Mouse (Mus musculus): ENCODE results near the gene 4930435E12Rik. TPM values are rescaled to one million over a fixed set of nuclear protein-coding genes. Genes with fewer than 3 reads are reported as not detected.

The 4930435E12Rik gene
- total RNA-seq, 1 experiment from 2014 or later: not detected

DNA sequence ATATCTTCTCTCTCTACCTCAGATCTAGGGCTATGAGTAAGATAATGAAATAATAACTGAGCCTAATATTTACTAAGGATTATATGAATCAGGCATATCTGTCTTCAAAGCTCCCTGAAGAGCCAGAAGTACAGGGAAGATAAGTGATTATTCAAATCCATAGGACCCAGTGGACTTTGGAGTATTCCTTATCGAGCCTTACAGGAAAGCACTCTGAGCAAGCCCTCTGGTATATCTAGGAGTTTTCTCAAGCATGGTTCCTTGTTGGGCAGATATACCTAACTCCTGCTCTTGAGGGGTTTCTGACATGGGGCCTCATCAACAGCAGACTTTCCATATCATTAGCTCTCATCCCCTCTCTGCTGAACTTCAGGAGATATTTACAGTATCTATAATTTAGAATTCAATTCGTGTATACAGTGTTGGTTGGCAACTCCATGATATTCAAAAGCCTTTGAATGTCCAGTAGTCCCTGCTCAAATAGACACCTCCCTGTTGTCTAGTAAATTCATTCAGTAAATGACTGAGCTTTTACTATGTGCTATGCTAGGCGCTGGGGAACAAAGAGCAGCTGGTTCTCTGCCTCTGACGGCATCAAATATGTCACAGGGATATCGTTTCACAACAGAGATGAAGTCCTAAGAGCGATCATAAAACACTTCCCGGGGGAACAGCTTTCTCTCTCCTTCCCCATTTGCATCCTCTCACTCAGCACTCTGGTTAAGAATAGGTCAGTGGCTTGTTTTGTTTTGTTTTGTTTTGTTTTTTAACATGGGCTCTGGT is 53.4 kb downstream of the 4930435E12Rik start:
- ATAC-seq (ENCODE audit: extremely low read depth, insufficient number of reproducible peaks, low FRiP score, poor library complexity, severe bottlenecking): no peak

DNA sequence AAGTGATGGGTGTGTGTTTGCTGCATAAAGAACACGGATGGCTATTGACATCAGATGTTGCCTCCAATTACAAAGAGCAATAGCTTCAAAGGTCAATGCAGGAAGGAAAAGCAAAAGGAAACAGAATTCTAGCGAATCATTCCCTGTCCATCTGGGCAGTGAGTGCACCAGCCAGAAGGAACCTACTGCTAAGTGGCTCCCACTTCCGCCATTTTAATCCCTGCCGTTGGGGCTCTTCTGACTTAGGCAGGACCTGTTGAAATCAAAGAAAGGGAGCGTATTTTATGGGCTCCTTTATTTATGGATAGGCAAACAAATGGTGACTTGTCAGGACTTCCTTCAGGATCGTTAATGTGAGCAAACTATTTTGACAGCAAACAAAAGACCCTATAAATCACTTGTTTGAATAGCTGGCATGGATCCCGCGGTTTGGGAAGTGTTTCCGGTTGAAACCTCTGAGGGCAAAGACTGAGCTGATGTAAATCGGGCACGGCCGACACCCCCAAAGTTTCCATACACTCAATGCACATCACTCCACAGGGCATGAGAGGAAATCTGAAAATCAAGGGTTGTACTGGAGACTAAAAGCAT is 55.5 kb downstream of the 4930435E12Rik start:
- no peak for ATAC-seq (ENCODE audit: extremely low read depth, insufficient number of reproducible peaks, low FRiP score, poor library complexity, severe bottlenecking)

DNA sequence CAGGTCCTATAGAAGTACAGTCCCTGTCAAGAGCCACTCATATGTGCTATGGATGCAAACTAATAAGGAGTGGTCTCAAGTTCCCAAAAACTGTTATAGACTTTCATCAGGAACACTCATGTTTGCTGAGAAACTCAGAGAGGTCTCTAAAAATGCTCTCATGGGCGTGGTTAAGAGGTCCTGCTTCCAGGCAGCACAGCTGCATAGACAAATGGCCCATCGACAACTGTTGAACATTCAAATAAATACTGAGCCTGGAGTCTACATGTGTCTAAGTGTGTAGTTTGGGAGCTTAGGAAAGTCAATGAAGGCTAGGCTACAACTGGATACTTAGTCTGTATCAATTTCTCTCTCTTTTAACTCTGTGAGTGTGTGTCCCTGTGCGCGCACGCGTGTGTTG is 57.4 kb downstream of the 4930435E12Rik start:
- ATAC-seq (ENCODE audit: extremely low read depth, insufficient number of reproducible peaks, low FRiP score, poor library complexity, severe bottlenecking): no peak

DNA sequence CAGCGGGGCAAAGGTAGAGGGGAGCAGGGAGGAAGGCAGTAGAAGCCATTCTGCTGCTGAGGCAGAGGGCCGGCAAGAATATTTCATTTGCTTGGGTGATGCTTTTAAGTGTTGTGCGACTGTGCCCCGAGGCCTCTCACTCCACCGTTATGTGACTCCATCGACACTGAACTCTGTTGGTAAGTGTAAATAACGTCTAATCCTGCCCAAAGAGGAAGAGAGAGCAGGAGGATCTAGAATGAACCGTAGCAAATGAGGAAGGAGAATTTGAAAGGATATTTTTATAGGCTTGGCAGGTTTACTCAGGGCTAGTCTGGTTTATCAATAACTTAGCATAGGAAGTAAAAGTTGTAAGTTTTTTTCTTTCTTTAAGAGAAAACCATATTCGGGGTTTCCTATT is 59.0 kb downstream of the 4930435E12Rik start:
- no peak for ATAC-seq (ENCODE audit: extremely low read depth, insufficient number of reproducible peaks, low FRiP score, poor library complexity, severe bottlenecking)

DNA sequence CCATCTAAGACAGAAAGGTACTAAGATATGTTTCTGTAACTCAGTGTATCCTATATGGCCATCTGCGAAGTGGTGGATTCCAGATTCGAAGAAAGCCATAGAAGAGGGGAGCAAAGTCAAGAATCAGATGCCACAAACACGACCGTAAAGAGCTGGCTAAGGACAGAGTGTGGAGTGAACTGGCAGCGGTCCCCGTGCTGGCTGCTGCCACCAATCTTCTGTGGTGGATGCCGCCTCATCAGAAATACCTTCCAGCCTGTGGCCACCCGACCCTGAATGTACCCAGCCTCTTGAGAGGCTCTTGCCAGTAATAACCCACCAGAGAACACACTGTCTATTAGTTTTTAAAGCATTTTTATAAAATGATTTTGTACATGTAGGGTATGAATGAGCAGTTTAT is 60.2 kb downstream of the 4930435E12Rik start:
- no peak for ATAC-seq (ENCODE audit: extremely low read depth, insufficient number of reproducible peaks, low FRiP score, poor library complexity, severe bottlenecking)

DNA sequence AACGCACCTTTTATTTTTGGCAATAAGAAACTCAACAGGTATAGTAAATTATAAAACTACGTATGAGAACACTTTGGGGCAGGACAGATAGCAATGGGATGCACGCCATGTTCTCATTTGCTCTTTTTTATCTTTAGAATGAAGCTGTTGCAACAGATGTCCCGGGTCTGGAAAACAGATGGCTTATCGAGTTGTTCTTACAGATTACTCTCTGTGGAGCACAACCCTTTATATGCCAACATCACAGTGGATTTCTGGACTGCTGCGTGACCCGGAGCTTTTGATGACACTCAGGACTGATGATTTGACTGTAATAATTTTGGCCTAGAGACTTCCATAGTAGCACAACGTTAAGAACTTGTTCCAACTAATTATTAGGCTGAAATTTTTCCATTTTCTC is 60.8 kb downstream of the 4930435E12Rik start:
- no peak for ATAC-seq (ENCODE audit: extremely low read depth, insufficient number of reproducible peaks, low FRiP score, poor library complexity, severe bottlenecking)

DNA sequence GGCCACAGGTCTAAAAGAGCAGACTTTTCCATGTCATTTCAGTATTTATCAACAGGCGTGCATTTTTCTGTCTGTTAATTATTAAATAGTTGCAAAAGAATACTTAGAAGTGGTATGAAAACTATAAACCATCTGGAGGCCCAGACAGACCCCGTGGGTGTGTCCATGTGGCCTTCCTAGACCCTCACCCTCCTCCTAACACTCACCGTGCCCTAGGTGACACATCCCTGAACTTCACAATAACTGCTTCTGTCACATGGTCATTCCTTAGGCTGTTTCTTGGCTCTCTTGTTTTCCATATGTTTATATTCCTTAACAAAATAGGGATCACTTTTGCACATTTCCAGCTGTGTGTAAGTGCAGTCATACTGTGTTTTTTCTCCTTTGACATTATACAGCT is 61.9 kb downstream of the 4930435E12Rik start:
- ATAC-seq (ENCODE audit: extremely low read depth, insufficient number of reproducible peaks, low FRiP score, poor library complexity, severe bottlenecking): no peak

DNA sequence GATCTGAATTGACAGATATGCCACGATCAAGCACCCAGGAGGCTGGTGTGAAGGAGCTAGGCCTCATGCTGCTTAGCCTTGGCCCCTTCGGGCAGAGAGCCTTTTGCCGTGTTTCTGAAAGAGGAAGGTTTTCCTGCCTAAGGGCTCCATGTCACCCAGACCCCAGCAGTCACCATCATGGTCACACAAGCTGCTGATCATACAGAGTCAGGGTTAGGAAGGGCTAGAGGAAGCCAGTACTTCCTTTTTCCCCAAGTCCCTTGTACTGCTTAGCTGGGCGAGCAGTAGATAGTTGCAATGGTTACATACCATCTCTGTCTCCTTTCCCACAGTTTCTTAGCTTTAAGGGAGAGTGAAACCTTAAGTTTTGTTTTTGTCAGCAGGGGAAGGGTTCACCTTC is 65.0 kb downstream of the 4930435E12Rik start:
- no peak for ATAC-seq (ENCODE audit: extremely low read depth, insufficient number of reproducible peaks, low FRiP score, poor library complexity, severe bottlenecking)

DNA sequence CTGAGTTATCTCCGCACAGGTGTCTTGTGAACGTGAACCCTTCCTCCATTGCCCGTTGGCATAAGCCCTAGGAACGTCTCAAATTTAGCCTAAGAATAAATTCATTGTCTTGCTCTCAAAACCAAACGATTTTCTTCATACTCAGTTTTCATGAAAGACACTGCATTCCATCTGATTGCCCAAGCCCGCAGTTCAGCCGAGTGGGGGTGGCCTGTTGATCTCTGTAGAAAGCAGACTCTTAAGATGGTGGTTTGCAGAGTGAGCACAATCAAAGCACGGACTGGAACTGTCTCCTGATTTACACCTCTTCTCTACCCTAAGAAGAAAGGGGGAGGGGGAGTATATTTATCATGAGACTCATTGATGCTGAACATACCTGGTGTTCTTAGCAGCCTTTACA is 66.1 kb downstream of the 4930435E12Rik start:
- no peak for ATAC-seq (ENCODE audit: extremely low read depth, insufficient number of reproducible peaks, low FRiP score, poor library complexity, severe bottlenecking)

Other genes starting within 250 kb of the 4930435E12Rik start
- 19.2 and 19.4 TPM in 2 replicates for gene Arhgap31, start 115.5 kb downstream of the 4930435E12Rik start, total RNA-seq (2017)
- 0.70 and 2.6 TPM in 2 replicates for gene B4galt4, start 86.5 kb downstream of the 4930435E12Rik start, total RNA-seq (2017)
- gene Upk1b, start 28.4 kb downstream of the 4930435E12Rik start, total RNA-seq (2017): 4.3 and 4.8 TPM in 2 replicates
- not detected in 2 replicates for gene Igsf11, start 63.9 kb upstream of the 4930435E12Rik start, total RNA-seq (2017)